Mouse (Mus musculus): Measurements from ENCODE around the gene Rbbp4.

The Rbbp4 gene

DNA sequence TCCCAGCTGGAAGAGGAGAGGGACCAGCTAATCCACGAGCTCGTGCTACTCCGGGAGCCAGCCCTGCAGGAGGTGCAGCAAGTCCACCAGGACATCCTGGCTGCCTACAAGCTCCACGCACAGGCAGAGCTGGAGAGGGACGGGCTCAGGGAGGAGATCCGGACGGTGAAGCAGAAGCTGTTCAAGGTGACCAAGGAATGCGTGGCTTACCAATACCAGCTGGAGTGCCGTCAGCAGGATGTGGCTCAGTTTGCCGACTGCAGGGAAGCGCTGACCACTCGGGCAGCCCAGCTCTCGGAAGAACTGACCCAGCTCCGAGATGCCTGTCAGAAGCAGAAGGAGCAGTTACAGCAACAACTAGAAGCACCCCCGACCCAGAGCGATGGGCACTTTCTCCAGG, 41.5 kb downstream of the Rbbp4 start:
- no peak for DNase-seq (ENCODE audit: inconsistent ontology term)

DNA sequence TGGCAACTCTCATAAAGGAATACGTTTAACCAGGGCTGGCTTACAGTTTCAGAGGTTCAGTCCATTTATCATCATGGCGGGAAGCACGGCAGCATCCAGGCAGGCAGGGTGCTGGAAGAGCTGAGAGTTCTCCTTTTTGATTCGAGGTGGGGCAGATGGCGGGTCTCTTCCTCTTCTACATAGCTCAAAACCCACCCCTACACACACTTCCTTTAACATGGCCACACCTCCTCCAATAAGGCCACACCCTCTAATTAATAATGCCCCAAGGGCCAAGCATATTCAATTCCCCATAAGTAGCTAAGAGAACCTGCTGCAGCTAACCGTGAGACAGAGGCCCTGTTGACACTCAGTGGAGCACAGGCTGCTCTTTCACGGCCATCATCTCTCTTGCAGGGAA, 42.3 kb downstream of the Rbbp4 start:
- DNase-seq (ENCODE audit: inconsistent ontology term), result no peak

DNA sequence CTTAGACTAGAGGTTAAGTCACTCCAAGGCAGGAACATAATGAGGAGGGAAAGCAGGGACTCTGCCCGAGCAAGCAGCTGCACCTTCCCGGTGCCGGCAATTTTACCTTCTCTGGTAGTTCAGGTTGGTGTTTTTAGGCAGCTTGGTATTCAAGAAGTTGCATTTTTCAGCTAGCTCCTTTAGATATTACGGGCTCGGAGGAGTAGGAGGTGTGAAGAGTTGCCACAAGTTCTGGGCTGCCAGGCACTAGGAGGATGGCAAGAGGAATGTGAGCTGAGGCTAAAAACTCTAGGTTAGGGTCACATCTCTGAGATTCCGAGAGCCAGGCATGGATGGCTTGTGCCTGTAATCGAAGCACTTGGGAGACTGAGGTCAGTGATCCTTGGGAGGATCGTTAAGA, 45.5 kb downstream of the Rbbp4 start:
- DNase-seq (ENCODE audit: inconsistent ontology term), result no peak

DNA sequence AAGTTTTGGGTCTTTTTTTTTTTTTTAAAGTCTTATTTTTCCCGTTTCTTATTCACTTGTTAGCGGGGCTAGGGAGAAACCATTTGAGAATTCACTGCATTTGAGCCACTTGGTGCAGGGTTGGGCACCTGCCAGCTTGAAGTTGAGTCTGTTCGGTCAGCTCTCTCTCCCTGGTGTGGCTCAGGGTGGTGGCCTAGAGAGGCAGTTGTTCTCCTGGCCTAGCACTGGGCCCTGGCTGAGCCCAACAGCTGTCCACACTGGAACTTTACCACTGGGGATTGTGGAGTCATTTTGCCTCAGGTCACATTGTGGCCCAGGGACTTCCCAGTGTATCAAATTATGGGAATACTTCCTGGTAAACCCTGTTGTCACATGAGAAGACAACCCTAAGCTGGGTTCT, 47.1 kb downstream of the Rbbp4 start:
- peak; percentile 30 for DNase-seq (ENCODE audit: inconsistent ontology term)

DNA sequence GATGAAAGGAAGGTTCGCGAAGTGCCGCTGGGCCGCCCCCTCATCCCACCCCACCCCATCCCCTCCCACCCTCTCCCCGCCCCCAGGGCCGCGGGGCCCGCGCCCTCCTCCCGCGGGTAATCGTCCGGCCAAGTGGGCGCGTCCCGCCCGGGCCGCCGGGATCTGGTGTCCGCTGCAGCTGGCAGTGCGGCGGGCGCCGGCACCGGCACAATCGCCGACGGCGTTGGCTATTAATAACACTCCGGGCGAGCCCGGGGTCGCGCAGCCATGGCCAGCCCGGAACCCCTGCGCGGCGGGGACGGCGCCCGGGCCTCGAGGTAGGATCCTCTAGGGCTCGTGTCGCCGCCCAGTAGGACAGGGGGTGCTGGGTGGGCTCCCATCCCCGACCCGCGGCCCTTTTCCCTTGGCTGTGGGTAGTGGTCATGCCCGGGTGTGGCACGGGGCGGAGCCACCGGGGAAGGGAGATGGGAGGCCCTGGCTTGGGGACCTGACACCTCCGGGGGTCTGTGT, 47.6 kb downstream of the Rbbp4 start, which contains the start of gene Sync:
Sync (plus strand) TSS at position 146 of the 510 bp plus-strand sequence.
- peak; percentile 70 for DNase-seq (ENCODE audit: inconsistent ontology term)

DNA sequence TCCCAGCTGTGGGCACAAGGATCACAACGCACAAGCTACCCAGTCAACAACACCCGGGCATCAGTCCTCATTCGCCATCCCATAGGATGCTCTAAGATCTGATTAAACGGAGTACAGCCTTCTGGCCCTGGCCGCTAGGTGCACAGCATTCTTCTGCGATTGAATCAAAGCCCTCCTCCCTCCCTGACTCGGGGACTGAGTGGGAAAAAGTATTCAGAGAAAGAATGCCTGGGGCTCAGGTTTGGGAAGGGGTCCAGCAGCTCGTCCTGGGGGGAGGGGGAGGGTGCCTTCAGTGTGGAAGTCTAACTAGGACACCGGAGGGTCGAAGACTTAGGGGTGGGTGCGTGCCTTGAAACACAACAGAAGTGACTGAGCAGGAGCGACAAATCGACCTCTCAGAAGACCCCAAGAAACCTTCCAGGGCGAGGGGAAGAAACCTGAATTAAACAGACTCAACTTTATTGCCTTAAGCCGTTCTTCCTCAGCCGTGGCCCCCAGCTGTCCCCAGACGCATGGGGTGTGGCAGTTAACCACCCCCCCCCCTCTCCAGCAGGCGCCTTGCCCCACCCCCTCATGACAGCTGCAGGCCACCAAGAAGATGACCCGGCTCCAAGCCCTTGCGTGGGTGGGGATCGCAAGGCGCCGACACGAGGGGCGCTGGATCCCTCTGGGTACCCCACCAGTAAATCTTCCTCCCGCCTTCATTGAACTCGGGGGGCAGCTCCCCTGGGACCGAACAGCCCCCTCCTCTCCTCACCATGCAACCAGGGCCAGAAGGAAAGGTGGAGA, 48.3 kb downstream of the Rbbp4 start:
- DNase-seq (ENCODE audit: inconsistent ontology term), result peak; percentile 89

DNA sequence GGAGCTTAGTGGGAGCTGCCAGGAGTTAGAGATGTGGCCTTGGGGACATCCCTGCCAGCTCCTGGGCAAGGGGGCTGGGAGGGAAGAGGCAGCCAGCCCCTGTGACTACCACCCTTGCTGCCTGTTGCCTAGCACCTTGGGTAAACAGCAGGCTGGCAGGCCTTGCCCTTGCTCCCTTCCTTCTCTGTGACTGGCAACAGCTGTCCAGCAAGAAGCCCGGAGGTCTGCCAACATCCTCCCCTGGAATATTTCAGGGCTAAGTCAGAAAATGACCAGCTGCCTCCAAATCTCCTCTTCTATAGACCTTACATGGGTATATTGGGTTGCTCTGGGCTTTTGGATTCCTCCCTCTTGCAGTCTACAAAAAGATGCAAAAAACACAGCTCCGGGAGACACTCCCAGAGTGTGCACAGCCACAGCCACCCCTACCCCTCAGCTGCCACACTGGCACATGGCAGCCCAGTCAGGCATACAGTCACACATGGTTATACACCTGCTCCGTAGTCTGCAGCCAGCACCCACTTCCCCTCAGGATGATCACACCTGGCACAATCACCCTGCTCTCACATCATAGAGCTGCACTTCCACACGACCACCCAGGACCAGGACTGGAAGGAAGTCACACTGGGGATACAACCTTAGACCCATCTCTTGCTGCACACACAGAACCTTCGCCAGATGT, 49.0 kb downstream of the Rbbp4 start:
- peak; percentile 61 for DNase-seq (ENCODE audit: inconsistent ontology term)

DNA sequence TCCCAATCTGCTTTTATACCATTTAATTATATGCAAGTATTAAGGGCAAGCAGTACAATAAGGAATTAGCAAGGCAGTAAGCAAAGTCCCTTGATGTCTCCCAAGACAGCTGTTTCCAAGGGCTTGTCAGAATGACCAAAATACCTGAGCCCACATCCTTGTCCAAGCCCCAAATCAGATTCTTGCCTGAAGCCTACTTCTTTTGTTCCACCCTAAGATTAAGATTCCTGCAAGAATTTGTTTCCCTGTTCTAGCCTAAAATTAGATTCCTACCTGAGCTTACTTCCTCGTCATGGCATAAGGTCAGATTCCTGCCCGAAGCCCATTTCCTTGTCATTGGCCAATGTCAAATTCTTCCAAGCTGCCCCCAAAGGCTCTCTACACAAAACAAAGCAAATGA, 50.5 kb downstream of the Rbbp4 start:
- DNase-seq (ENCODE audit: inconsistent ontology term), result no peak

DNA sequence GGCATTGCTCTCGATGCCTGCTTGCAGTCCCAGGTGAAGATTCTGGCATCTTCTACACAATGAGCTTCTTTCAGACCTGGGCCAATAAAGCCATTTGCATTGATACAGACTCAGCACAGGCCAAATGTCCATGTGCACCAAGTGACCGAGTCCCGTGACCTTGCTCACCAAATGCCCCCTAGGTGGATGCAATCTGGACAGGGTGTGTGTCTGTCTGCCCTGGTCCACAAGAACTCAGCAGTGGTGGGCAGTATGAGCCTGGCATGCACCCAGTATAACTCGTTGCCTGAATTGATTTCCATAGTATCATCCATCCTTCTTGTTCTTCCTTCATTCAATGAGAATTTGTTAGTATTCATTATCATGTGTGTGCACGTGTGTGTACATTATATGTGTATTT, 51.9 kb downstream of the Rbbp4 start:
- no peak for DNase-seq (ENCODE audit: inconsistent ontology term)

DNA sequence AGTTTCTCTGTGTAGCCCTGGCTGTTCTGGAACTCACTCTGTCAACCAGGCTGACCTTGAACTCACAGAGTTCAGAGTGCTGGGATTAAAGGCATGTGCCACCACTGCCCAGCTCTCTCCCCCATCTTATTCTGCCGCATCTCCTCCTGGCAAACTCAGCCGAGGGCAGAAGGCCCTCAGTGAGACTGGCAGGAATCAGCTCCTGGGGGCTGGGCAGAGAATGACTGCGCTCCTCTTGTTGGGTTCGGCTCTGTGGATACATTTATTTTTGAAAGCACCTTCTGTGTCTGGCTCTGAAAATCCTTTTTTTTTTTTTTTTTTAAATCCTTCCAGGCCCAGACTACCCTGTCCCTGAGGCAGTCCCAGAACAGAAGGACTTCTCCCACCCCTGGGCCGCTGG, 52.4 kb downstream of the Rbbp4 start:
- no peak for DNase-seq (ENCODE audit: inconsistent ontology term)

DNA sequence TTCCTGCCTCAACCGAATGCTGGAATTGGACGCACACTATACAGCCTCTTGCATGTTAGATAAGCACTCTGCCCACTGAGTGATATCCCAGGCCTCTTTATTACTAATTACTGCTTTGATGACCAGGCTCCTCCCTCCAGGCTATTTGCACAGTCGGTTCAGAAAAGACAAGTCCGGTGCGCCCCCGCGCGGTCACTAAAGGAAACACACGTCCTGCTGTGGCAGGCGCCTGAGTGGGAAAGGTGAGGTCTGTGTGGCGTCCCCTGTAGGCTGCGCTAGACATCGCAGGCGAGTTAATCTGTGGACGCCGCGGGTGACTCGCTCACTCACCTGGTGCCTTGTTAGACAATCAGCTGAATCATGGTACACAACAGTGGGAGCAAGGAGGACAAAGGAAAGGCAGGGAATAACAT, 58.7 kb downstream of the Rbbp4 start:
- peak; percentile 97 for DNase-seq (ENCODE audit: inconsistent ontology term)

DNA sequence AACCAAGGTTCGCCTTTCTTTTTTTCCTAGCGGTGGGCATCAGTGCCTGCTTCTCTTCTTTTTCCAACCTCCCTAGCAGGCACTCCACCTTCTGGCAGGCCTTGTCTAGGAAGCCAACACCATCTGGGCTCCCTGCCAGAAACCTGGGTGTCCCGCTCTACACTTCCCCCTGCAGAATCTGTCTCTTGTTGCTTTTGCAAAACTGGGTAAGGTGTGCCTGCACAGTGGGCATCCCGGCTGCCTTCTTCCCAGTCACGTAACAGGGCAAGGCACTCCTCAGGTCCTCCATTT, 62.5 kb downstream of the Rbbp4 start:
- DNase-seq (ENCODE audit: inconsistent ontology term), result peak; percentile 54

DNA sequence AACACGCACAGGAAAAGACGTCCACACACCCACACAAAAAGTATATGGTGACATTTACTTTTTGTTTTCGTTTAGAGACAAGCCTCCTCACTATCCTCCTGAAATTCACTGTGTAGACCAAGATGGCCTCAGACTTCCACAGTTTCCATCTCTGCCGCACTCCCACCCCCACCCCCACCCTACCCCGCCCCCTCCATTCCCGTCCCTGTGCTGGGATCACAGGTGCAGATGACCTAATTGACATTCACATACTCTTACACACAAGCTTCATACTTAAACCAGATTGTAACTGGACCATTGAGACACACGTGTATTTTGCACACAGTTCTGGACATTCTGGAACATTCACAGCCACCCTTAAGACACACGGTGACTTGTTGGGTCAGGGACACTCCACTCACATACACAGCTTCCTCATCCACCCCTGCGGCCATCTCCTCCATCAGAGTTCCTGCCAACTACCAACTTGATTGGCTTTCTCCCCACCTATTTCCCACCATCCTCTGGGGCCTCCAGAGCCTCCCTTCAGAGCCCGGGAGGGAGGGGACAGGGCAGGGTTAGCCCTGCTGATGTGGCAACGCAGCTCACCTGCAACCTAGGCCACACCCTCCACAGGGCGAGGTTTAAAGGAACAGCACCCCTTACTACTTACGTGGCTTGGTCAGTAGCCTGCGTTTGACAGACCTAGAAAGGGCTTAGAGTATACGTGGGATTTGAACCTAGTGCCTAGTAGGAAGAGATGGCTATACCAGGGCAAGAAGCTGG, 63.0 kb downstream of the Rbbp4 start:
- DNase-seq (ENCODE audit: inconsistent ontology term), result no peak

DNA sequence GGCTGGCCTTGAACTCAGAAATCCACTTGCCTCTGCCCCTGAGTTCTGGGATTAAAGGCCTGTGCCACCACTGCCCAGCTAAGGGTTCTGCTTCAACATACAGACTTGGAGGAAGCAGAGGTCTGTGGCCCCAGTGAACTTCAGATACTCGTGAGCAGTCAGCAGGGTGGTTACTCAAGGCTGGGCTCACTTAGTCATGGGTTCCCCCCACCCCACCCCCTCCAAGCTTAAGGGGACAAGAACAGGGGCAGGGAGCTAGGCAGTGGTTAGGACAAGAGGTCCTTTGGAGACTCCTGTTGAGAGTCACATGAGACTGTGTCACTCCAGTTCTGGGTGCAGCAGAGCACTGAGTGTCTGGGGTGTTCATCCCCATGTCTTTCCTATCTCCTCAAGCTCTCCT, 66.5 kb downstream of the Rbbp4 start:
- DNase-seq (ENCODE audit: inconsistent ontology term), result no peak

DNA sequence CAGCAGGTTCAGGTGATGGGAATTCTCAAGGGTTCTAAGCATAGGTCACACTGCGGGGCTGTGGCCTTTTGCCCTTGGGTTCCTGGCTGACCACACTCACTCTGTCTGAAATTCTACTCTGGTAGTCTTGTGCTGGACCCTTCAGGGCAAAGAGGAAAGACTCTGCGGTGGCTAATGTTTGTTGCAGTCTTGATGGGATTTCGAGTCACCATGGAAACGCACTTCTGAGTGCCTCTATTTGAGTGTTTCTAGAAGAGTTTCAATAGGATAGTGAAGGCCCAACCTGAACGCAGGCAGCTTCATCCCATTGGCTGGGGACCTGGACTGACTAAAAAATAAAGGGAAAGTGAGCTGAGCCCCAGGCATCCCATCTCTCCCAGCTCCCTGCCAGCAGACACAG, 68.3 kb downstream of the Rbbp4 start:
- no peak for DNase-seq (ENCODE audit: inconsistent ontology term)

DNA sequence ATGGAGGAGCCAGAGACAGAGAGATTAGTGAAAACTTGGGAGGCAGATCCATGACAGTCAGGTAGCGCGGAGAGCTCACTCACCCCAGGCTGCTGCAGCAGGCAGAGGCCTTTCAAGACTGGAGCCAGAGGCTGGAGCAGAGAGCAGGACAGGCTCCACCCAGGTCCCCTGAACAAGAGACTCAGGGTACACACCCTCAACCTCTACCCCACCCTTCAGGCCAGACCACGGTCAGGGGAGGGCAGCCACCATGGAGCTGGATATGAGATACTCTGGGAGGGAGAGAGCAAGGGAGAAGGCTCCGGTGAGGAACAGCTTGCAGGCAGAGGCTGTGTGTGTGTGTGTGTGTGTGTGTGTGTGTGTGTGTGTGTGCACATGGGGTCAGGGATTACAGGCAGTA, 69.0 kb downstream of the Rbbp4 start:
- no peak for DNase-seq (ENCODE audit: inconsistent ontology term)

DNA sequence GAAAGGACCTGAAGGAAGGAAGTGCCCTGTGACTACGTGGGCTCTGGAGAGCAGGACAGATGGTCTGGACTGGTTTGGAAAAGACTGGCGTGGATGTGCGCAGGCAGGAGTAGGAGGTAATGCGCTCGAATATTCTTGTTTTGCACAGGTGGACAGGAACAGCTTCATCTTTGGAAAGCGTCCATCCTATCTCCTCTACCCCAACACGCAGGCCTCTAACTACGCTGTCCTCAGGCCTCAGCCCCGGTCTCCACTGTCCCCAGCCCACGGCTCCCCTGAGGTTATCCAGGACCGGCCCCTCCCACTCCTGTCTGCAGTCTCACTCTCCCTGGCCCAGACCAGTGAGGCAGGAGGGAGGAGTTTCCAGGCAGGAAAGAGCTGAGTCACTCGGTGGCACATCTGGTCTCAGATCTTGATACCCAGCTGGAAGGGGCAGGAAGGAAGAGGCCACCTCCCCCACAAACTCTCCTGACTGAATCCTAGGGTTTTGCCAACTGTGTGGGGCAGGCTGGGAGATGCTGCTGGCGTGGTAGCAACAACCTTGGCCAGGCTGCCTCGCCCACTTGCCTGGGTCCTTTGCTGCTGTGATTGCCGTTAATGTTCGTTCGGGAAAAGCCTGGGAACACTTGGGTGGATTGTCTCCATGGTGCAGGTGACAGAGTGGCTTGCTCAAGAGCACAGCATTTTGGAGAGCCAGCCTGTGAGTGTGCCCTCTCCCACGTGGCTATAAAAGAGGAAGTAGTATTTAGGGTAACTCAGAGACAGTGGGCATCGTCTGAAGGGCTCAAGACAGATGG, 71.7 kb downstream of the Rbbp4 start:
- peak; percentile 78 for DNase-seq (ENCODE audit: inconsistent ontology term)

DNA sequence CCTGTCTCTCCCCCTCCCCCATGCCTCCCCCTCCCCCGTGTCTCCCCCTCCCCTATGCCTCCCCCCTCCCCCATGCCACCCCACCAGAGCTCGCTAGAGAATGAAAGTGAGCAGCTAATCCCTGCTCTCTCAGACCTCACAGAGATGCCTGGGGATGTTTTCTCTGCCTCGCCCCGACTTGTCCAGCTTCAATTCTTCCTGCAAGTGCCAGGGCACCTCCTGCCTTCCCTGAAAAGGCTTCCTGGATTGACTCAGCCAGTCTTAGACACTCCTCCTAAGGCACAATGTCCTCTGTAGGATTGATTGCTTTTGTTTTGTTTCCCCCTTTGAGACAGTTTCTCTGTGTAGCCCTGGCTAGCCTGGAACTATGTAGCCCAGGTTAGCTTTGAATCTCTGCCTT, 74.0 kb downstream of the Rbbp4 start, which contains the start of gene C77080:
C77080 (minus strand) TSS at position 209 of the 400 bp plus-strand sequence.
- DNase-seq (ENCODE audit: inconsistent ontology term), result no peak

DNA sequence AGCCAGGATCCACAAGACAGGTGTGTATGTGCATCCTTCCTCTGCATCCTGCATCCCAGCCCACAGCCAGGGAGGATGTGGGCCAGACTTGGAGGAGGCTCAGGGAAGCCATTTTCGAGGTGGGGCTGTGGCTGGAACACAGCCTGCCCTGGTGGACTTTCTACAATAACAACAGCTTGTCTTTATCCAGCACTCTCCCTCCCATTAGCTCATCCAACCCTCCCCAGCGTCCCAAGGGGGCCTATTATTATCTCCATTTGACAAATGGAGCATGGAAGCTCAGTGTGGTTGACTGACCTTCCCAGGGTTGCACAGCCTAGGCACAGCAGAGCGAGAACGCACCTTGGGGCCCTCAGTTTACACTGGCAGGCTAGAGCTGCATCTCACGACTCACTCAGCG, 74.5 kb downstream of the Rbbp4 start:
- DNase-seq (ENCODE audit: inconsistent ontology term), result no peak

DNA sequence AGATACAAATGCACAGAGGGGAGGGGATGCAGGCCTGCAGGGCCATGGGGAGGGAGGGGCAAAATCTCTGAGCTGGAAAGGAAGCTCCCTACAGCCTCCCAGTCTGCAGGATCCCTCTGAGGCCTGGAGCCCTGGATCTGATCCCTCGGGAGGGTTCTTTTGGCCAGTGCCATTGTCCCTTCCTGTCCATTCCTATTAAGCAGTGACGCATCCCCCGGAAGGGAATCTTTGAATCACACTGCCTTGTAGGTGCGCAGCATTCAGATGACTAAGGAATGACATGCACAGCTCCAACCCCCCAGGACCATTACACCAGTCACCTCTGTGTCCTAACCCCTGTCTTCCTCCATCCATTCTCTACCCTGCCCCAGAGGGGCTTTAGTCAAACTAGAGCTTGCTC, 76.1 kb downstream of the Rbbp4 start:
- DNase-seq (ENCODE audit: inconsistent ontology term), result peak; percentile 85
